Mouse (Mus musculus): ENCODE measurements at regions not wholly inside any gene's neighbourhood (a gene's known extent, or its start where the extent isn't known, plus 50 kb on each side); places are given as distances from the start of the nearest gene placed in this dataset.
A peak's percentile ranks its signal among the peaks of the same experiment; 100 is the strongest.

GRCm38 (mm10) chr6:148719062-148719461 is 112.2 kb downstream of the Ipo8 start:
- Histone ChIP-seq H3K27ac (ENCODE audit: low read length) (no peak overlapping the region), H3K27me3 (ENCODE audit: control insufficient read depth, insufficient read depth, low read depth, low read length) (no peaks in the 10 kb centered on the region), H3K36me3 (ENCODE audit: control insufficient read depth, insufficient read depth, low read length) (no peaks in the 10 kb centered on the region), H3K4me2 (ENCODE audit: low read length) (no peak overlapping the region), H3K4me1 (ENCODE audit: control insufficient read depth, insufficient read depth, low read length) (no peaks in the 10 kb centered on the region), H3K9me3 (replicated peaks; ENCODE audit: control insufficient read depth, low read length, poor library complexity, severe bottlenecking) (no peaks in the 10 kb centered on the region), H3K4me3 (ENCODE audit: low read depth, low read length) (no peak overlapping the region), H3K9ac (ENCODE audit: low read depth, low read length) (no peak overlapping the region)
- ATAC-seq: no peak

DNA sequence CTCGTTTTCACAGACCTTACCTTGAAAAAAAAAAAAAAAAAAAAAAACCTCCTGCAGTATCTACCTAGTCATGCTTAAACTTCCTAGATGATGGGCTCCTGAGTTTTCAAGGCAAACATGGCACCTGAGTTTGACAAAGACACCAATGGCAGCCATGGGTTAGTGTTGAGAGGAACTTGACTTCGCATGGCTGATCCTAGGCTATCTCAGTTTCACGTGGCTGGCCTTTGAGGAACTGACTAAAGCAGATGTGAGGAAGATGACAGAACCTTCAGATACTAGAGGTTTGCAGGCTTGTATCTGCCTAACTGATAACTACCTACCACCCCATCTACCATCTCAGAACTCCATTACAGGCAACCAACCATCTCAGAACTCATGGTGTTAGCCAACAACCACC is 120.9 kb downstream of the Ipo8 start:
- Histone ChIP-seq H3K4me2 (ENCODE audit: low read length) (no peak overlapping the region), H3K36me3 (ENCODE audit: control insufficient read depth, insufficient read depth, low read length) (no peaks in the 10 kb centered on the region), H3K9me3 (replicated peaks; ENCODE audit: control insufficient read depth, low read length, poor library complexity, severe bottlenecking) (no peaks in the 10 kb centered on the region), H3K27ac (ENCODE audit: low read length) (no peak overlapping the region), H3K9ac (ENCODE audit: low read depth, low read length) (no peak overlapping the region), H3K4me3 (ENCODE audit: low read depth, low read length) (no peak overlapping the region), H3K27me3 (ENCODE audit: control insufficient read depth, insufficient read depth, low read depth, low read length) (no peaks in the 10 kb centered on the region), H3K4me1 (ENCODE audit: control insufficient read depth, insufficient read depth, low read length) (no peaks in the 10 kb centered on the region)
- WGBS: 83% methylated on average over 3 of the region's 3 CpGs
- ATAC-seq: no peak

DNA sequence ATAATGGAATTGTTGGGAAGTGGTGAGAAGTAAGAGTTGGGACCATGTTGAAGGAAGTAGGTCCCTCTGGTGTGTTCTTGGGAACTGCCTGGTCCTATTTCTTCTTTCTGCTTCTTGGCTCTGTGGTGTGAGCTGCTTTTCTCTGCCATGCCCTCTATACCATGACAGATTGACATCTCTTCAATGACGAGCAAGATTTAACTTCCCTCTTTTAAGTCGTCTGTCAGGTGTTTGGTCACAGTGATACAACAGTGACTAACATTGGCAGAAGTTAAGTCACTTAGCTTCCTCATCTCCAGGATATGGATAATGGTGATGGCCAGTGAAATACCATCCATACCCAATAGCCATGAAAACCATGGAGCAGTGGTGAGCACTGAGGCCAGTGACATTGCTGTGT is 122.9 kb downstream of the Ipo8 start:
- ATAC-seq: no peak

GRCm38 (mm10) chr6:148705711-148706110 is 125.6 kb downstream of the Ipo8 start:
- 40% methylated on average over 2 of the region's 2 CpGs for whole genome bisulfite sequencing
- H3K27ac ChIP-seq (ENCODE audit: low read length): no peak overlapping the region
- no peaks in the 10 kb centered on the region for H3K9me3 ChIP-seq (replicated peaks; ENCODE audit: control insufficient read depth, low read length, poor library complexity, severe bottlenecking)
- H3K36me3 ChIP-seq (ENCODE audit: control insufficient read depth, insufficient read depth, low read length): no peaks in the 10 kb centered on the region
- no peak overlapping the region for H3K4me2 ChIP-seq (ENCODE audit: low read length)
- no peak overlapping the region for H3K4me3 ChIP-seq (ENCODE audit: low read depth, low read length)
- no peaks in the 10 kb centered on the region for H3K4me1 ChIP-seq (ENCODE audit: control insufficient read depth, insufficient read depth, low read length)
- ATAC-seq: no peak
- H3K9ac ChIP-seq (ENCODE audit: low read depth, low read length): no peak overlapping the region
- no peaks in the 10 kb centered on the region for H3K27me3 ChIP-seq (ENCODE audit: control insufficient read depth, insufficient read depth, low read depth, low read length)

More for the DNA sequence above, 122.9 kb downstream of the Ipo8 start:
- no peak overlapping the region for H3K9ac ChIP-seq (ENCODE audit: low read depth, low read length)
- H3K27me3 ChIP-seq (ENCODE audit: control insufficient read depth, insufficient read depth, low read depth, low read length): no peaks in the 10 kb centered on the region
- no peaks in the 10 kb centered on the region for H3K36me3 ChIP-seq (ENCODE audit: control insufficient read depth, insufficient read depth, low read length)
- H3K9me3 ChIP-seq (replicated peaks; ENCODE audit: control insufficient read depth, low read length, poor library complexity, severe bottlenecking): no peaks in the 10 kb centered on the region
- no peak overlapping the region for H3K4me3 ChIP-seq (ENCODE audit: low read depth, low read length)
- no peaks in the 10 kb centered on the region for H3K4me1 ChIP-seq (ENCODE audit: control insufficient read depth, insufficient read depth, low read length)
- no peak overlapping the region for H3K27ac ChIP-seq (ENCODE audit: low read length)
- WGBS: 85% methylated on average over 2 of the region's 2 CpGs
- H3K4me2 ChIP-seq (ENCODE audit: low read length): no peak overlapping the region

GRCm38 (mm10) chr6:148693329-148693728 is 137.9 kb downstream of the Ipo8 start:
- 46% methylated on average over 4 of the region's 4 CpGs for WGBS
- Histone ChIP-seq H3K9me3 (replicated peaks; ENCODE audit: control insufficient read depth, low read length, poor library complexity, severe bottlenecking) (no peaks in the 10 kb centered on the region; the same call in 1 of the 2 replicates), H3K9ac (ENCODE audit: low read depth, low read length) (no peak overlapping the region), H3K4me3 (ENCODE audit: low read depth, low read length) (no peak overlapping the region), H3K4me2 (ENCODE audit: low read length) (no peak overlapping the region), H3K36me3 (ENCODE audit: control insufficient read depth, insufficient read depth, low read length) (no peaks in the 10 kb centered on the region), H3K27me3 (ENCODE audit: control insufficient read depth, insufficient read depth, low read depth, low read length) (no peaks in the 10 kb centered on the region), H3K4me1 (ENCODE audit: control insufficient read depth, insufficient read depth, low read length) (no peaks in the 10 kb centered on the region), H3K27ac (ENCODE audit: low read length) (no peak overlapping the region)
- ATAC-seq: no peak

DNA sequence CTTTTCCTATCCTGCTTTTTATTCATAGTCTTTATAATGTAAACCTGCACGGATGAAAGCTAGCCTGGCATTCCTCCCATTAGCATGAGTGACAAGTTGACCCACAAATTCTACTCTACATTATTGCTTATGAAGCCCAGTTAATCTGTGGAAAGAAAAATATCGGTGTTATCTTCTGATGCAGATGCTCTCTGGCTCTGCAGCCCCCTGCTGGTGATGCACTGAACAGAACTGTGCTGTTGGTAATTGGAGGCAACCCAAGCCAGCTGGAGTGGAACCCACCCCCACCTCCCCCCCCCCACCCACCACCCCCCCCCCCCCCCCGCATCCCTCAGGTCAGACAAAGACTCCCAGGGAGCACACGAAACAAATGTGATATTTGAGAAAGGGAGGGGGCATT is 143.5 kb downstream of the Ipo8 start:
- H3K4me3 ChIP-seq (ENCODE audit: low read depth, low read length): no peak overlapping the region
- H3K9ac ChIP-seq (ENCODE audit: low read depth, low read length): no peak overlapping the region
- H3K4me1 ChIP-seq (ENCODE audit: control insufficient read depth, insufficient read depth, low read length): no peaks in the 10 kb centered on the region
- H3K9me3 ChIP-seq (replicated peaks; ENCODE audit: control insufficient read depth, low read length, poor library complexity, severe bottlenecking): no peaks in the 10 kb centered on the region; the same call in 1 of the 2 replicates
- peak; percentile 73 for ATAC-seq
- no peaks in the 10 kb centered on the region for H3K36me3 ChIP-seq (ENCODE audit: control insufficient read depth, insufficient read depth, low read length)
- no peak overlapping the region for H3K27ac ChIP-seq (ENCODE audit: low read length)
- no peaks in the 10 kb centered on the region for H3K27me3 ChIP-seq (ENCODE audit: control insufficient read depth, insufficient read depth, low read depth, low read length)
- WGBS: 24% methylated on average over 3 of the region's 4 CpGs
- no peak overlapping the region for H3K4me2 ChIP-seq (ENCODE audit: low read length)

- no peaks in the 10 kb centered on the region for H3K36me3 ChIP-seq (ENCODE audit: control insufficient read depth, insufficient read depth, low read length)
- H3K4me1 ChIP-seq (ENCODE audit: control insufficient read depth, insufficient read depth, low read length): no peaks in the 10 kb centered on the region
- H3K27ac ChIP-seq (ENCODE audit: low read length): no peak overlapping the region
- 82% methylated on average over 2 of the region's 2 CpGs for WGBS
- no peak overlapping the region for H3K4me3 ChIP-seq (ENCODE audit: low read depth, low read length)
- no peaks in the 10 kb centered on the region for H3K9me3 ChIP-seq (replicated peaks; ENCODE audit: control insufficient read depth, low read length, poor library complexity, severe bottlenecking)
- H3K4me2 ChIP-seq (ENCODE audit: low read length): no peak overlapping the region
- no peak for ATAC-seq
- H3K9ac ChIP-seq (ENCODE audit: low read depth, low read length): no peak overlapping the region
- H3K27me3 ChIP-seq (ENCODE audit: control insufficient read depth, insufficient read depth, low read depth, low read length): no peaks in the 10 kb centered on the region
These were observed 171.1 kb downstream of the Ipo8 start for GRCm38 (mm10) chr6:148660152-148660551.

DNA sequence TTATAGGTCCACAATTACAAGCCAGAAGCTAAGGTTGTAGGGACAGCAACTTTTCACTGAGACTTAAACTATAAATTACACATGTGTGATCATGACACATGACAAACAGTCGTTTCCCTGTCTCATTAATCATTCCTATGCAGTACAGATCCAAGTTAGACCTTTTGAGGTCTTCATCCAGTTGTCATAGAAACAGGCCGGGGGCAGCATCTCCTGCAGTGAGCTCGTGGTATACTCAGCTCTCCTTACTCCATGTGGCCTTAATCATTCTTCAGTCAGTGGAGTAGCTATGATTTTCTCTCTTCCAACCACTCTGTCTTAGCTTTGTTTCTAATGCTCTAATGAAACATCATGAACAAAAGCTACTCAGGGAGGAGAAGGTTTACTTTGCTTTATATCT is 178.1 kb downstream of the Ipo8 start:
- no peak overlapping the region for H3K9ac ChIP-seq (ENCODE audit: low read depth, low read length)
- H3K27ac ChIP-seq (ENCODE audit: low read length): peak overlapping the region; percentile 20; the same call in 1 of the 2 replicates
- no peak overlapping the region for H3K4me3 ChIP-seq (ENCODE audit: low read depth, low read length)
- no peaks in the 10 kb centered on the region for H3K27me3 ChIP-seq (ENCODE audit: control insufficient read depth, insufficient read depth, low read depth, low read length)
- H3K4me1 ChIP-seq (ENCODE audit: control insufficient read depth, insufficient read depth, low read length): peaks cover 8% of the 10 kb centered on the region
- no peaks in the 10 kb centered on the region for H3K36me3 ChIP-seq (ENCODE audit: control insufficient read depth, insufficient read depth, low read length)
- H3K9me3 ChIP-seq (replicated peaks; ENCODE audit: control insufficient read depth, low read length, poor library complexity, severe bottlenecking): no peaks in the 10 kb centered on the region
- ATAC-seq: peak; percentile 81
- WGBS: 19% methylated on average over 3 of the region's 3 CpGs
- H3K4me2 ChIP-seq (ENCODE audit: low read length): no peak overlapping the region

GRCm38 (mm10) chr6:148652434-148652833 is 178.8 kb downstream of the Ipo8 start:
- Histone ChIP-seq H3K4me2 (ENCODE audit: low read length) (no peak overlapping the region), H3K4me3 (ENCODE audit: low read depth, low read length) (no peak overlapping the region), H3K9me3 (replicated peaks; ENCODE audit: control insufficient read depth, low read length, poor library complexity, severe bottlenecking) (no peaks in the 10 kb centered on the region), H3K4me1 (ENCODE audit: control insufficient read depth, insufficient read depth, low read length) (peaks cover 8% of the 10 kb centered on the region), H3K36me3 (ENCODE audit: control insufficient read depth, insufficient read depth, low read length) (no peaks in the 10 kb centered on the region), H3K27ac (ENCODE audit: low read length) (no peak overlapping the region), H3K27me3 (ENCODE audit: control insufficient read depth, insufficient read depth, low read depth, low read length) (no peaks in the 10 kb centered on the region), H3K9ac (ENCODE audit: low read depth, low read length) (no peak overlapping the region)
- 44% methylated on average over 4 of the region's 4 CpGs for WGBS
- ATAC-seq: peak; percentile 76

All from midbrain, embryonic 16.5 days (tissue).